Mouse (Mus musculus) spleen, postnatal 4 days (tissue): ENCODE results near the gene Gpsm3.

ENCODE experiments used
- DNase-seq, 2 experiments: peaks; one replicate each; pipeline ENCODE4 v3.0.0; 2022; ENCODE audit warnings: low spot score in 2 of 2

Gpsm3 gene

GRCm38 (mm10) chr17:34629221-34629751 lies 39.7 kb downstream of the Gpsm3 start, which contains the start of gene Prrt1:
Gene Prrt1, plus strand, starts transcription at chr17:34629533.
- no peak for DNase-seq

- DNase-seq, result no peak
Observed at GRCm38 (mm10) chr17:34629796-34630603, 40.4 kb downstream of the Gpsm3 start.

GRCm38 (mm10) chr17:34630761-34631301 lies 41.2 kb downstream of the Gpsm3 start:
- no peak for DNase-seq

- DNase-seq, result no peak
Observed at GRCm38 (mm10) chr17:34631647-34632046, 42.0 kb downstream of the Gpsm3 start.

- peak in 1 of 2 experiments; percentile 76 for DNase-seq
Observed at GRCm38 (mm10) chr17:34632261-34632691, 42.7 kb downstream of the Gpsm3 start.

GRCm38 (mm10) chr17:34635671-34636070 lies 46.1 kb downstream of the Gpsm3 start:
- no peak for DNase-seq

DNA sequence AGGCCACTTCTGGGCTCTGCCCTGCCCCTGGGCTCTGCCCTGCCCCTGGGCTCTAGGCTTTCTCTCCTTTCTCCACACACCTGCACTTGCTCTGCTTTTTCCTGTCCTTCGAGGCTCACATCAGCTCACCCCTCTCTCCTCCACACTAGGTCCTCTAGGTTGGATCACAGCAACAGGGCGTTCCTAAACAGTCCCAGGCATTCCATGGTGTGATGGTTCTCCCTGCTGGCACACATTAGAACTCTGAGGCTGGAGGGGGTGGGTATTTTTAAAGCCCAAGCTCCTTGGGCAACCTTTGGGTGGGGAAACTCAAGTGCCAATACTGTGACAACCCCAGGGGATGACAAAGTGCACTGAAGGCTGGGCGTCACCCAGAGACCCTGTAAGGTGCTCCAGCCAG lies 47.9 kb downstream of the Gpsm3 start:
- DNase-seq, result no peak

DNA sequence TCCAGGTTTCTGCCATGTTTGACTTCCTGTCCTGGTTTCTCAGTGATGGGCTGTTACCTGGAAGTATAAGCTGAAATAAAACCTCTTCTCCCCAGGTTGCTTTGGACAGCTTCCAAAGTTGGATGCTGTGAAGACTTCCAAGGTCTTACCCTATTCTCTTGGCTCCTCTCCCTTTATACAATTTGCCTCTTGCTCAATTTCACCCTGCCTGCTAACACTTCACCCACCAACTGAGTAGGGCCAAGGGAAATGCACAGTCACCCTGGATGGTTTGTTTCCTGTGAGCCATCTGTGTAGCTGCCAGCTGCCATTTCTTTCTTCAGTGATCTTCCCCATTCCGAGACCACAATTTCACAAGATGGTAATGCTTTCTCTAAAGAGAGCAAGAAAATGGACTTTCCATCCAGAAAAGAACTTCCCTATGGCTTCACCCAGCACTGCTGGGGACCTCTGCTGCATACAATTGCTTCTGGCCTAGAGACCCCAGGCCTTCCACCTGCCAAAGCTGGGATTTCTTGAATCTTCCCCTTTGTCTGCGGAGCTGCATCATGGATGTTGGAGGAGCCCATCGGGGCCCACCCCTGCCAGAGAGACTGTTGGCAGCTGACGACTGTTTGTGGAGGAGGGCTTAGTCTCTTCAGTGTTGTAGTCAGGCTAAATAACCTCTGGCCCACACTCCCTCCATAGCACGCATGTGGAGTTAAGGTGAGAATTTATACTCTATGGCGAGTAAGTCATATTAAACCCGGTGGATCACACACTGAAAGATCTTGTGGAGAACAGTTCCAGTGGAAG lies 50.1 kb downstream of the Gpsm3 start:
- DNase-seq, result no peak

DNA sequence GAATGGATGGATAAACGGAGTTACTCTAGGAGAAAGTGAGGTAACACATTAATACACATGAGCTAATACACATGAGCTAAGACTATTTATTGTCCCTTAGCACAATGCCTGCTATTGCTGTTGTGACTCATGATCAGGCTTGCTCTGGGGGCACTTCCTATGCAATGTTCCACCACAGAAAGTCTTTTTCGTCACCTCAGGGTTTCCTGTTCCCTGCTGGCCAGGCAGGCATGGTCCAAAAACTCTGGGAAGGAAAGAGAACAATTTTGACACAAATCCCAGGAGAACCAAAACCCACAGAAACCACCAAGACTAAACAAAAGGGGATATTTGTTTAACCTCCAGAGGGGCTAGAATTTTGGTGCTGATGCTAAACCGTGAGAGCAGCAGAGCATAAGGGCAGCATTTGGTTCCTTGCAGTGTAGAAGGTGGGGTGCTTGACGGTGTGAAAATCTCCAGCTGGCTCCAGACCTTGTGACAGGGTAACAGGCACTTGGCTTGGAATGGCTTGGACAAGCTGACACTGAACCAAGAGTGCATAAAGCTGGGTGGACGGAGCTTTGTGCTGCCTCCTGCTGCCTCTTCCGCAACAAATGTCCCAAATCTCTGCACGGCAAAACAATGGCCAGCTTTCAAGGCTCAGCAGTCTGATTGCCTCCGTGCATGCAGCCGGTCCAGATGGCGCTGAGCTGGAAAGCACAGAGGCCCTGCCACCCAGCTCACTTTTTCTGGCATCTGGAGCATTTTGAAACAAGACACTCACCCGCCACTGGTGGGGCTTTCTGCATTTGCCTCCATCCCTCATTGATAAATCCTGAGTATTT lies 51.4 kb downstream of the Gpsm3 start:
- DNase-seq, result no peak
